Mouse (Mus musculus): ENCODE measurements around the gene Tob1.

GRCm38 (mm10) chr11:94239706-94240105, 28.5 kb downstream of the Tob1 start:
- TF ChIP-seq CTCF (IDR thresholded peaks at IDR 0.05; ENCODE audit: control insufficient read depth, insufficient read depth, insufficient read length) (no peak), CEBPB (IDR thresholded peaks at IDR 0.05; ENCODE audit: low read depth) (no peak), USF1 (IDR thresholded peaks at IDR 0.05; ENCODE audit: low read depth) (no peak), MAX (IDR thresholded peaks at IDR 0.05) (no peak), MYOD1 (IDR thresholded peaks at IDR 0.05; ENCODE audit: control insufficient read depth, insufficient read length, low read depth) (no peak)
